Mouse (Mus musculus) midbrain, embryonic 13.5 days (tissue): ENCODE data around the gene Pgm2. TPM values are rescaled to one million over a fixed set of nuclear protein-coding genes. Genes with fewer than 3 reads are reported as not detected.
A peak's percentile ranks its signal among the peaks of the same experiment; 100 is the strongest.

Experiments used
- ATAC-seq: fragments of 200-750 bp; cut with Nextera tagmentation; 2 replicates; pipeline ENCODE4 v1.8.0; 2017; ENCODE audit warnings: mild to moderate bottlenecking, moderate TSS enrichment, moderate library complexity
- H3K27ac ChIP-seq: fragments of 300-500 bp; sonication (generic); 2 replicates; pipeline ENCODE4 v1.5.1; 2015; ENCODE audit warnings: inconsistent platforms, mild to moderate bottlenecking, moderate library complexity
- H3K27me3 ChIP-seq: fragments of 300-500 bp; sonication (generic); 2 replicates; pipeline ENCODE4 v1.6.1; 2015; ENCODE audit warnings: mild to moderate bottlenecking, inconsistent platforms
- H3K36me3 ChIP-seq: fragments of 300-500 bp; sonication (generic); 2 replicates; pipeline ENCODE4 v1.6.1; 2015; ENCODE audit warnings: mild to moderate bottlenecking, inconsistent platforms
- H3K4me1 ChIP-seq: fragments of 300-500 bp; sonication (generic); replicated peaks from 2 replicates; pipeline ENCODE4 v1.6.1; 2015; ENCODE audit warnings: inconsistent platforms
- H3K4me2 ChIP-seq: fragments of 300-500 bp; sonication (generic); replicated peaks from 2 replicates; pipeline ENCODE4 v1.6.1; 2015; ENCODE audit warnings: moderate library complexity, mild to moderate bottlenecking, inconsistent platforms
- H3K4me3 ChIP-seq: fragments of 300-500 bp; sonication (generic); replicated peaks from 2 replicates; pipeline ENCODE4 v1.5.1; 2015; ENCODE audit warnings: mild to moderate bottlenecking, inconsistent platforms
- H3K9ac ChIP-seq: fragments of 300-500 bp; sonication (generic); replicated peaks from 2 replicates; pipeline ENCODE4 v1.6.1; 2015; ENCODE audit warnings: mild to moderate bottlenecking, inconsistent platforms
- H3K9me3 ChIP-seq: fragments of 300-500 bp; sonication (generic); 2 replicates; pipeline ENCODE4 v1.6.1; 2016; ENCODE audit warnings: mild to moderate bottlenecking, inconsistent platforms
- WGBS: fragments of 180-500 bp; shearing (Covaris S2); methylation state at CpG from one replicate; pipeline ENCODE4 v1.1.7; 2015; 5-methylcytosine and 5-hydroxymethylcytosine counted together
- polyA plus RNA-seq: library from polyadenylated mRNA; unstranded; fragments of >200 nt; fragmentation: Nextera tagmentation; extraction: Ambion mirVana; gene quantifications from 2 replicates; pipeline ENCODE4 v1.2.1, GENCODE M21; 2015

Pgm2 gene
- polyA plus RNA-seq, 1 experiment from 2014 or later, result 22.2 TPM

DNA sequence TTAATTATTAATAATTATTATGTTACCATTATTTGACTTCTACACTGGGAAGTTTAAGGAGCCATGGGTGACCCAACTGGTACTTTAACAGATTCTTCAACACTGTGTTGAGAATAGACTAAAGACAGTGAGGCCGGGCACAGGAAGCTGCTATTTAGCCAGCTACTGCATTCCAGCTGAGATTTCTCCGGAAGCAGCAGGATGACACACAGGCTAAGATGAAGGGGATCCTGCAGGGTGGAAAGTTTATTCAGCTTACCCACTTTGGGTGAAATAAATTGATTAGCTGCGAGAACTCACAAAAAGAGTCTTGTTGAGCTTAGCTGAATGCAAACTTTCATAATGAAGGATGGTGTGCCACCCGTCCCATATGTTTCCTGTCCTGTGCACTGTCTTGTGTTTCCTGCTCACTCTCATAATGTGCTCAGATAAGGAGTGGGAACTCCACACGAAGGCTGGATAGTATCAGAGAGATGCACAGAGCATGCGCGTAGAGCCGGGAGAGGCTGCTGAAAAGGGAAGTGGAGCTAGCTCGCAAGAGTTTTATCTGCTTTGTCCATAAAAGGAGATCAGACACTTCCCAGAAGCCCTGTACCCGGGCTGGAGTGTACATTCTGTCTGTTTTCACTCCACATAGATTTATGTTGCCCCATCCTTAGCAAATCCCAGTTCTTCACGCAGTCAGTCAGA, 63.3 kb downstream of the Pgm2 start, which contains the start of gene Tbc1d1:
Gene Tbc1d1, plus strand, starts transcription at position 445 of the 690 bp plus-strand sequence.
- H3K27ac ChIP-seq, result no peak within 1 kb of the TSS
- H3K4me3 ChIP-seq, result no peak within 1 kb of the TSS
- H3K9ac ChIP-seq, result no peak within 1 kb of the TSS
- peaks cover 36% of the 10 kb centered on the region for H3K27me3 ChIP-seq
- ATAC-seq, result no peak
- WGBS, result 59% methylated on average over 11 of the region's 11 CpGs
- H3K4me1 ChIP-seq, result peaks cover 10% of the 10 kb centered on the region
- no peaks in the 10 kb centered on the region for H3K9me3 ChIP-seq
- H3K36me3 ChIP-seq, result no peaks in the 10 kb centered on the region
- H3K4me2 ChIP-seq, result no peak within 1 kb of the TSS

DNA sequence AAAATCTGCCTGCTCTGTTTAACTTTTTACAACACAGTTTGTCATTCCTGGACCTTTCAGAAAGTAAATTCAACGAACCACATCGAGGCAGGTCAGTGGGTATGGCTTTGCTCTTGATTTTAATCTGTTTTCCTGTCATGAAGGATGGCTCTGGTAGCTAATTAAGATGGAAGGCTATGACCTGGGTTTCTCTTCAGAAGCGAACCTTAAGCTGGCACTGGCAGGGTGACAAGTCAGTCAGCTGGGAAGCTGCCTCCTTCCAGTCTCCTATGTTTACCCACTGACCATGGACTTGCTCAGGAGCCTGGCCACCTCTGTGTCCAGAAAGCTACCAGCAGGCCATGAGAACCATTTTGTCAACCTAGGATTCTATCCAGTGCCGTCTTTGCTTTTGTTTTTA, 63.8 kb downstream of the Pgm2 start:
- no peak for ATAC-seq
- H3K27ac ChIP-seq, result no peak overlapping the region
- H3K9ac ChIP-seq, result no peak overlapping the region
- H3K4me2 ChIP-seq, result no peak overlapping the region
- no peaks in the 10 kb centered on the region for H3K9me3 ChIP-seq
- WGBS, result 61% methylated on average over 4 of the region's 4 CpGs
- H3K4me1 ChIP-seq, result peaks cover 15% of the 10 kb centered on the region
- H3K27me3 ChIP-seq, result peaks cover 42% of the 10 kb centered on the region
- H3K36me3 ChIP-seq, result no peaks in the 10 kb centered on the region
- no peak overlapping the region for H3K4me3 ChIP-seq

DNA sequence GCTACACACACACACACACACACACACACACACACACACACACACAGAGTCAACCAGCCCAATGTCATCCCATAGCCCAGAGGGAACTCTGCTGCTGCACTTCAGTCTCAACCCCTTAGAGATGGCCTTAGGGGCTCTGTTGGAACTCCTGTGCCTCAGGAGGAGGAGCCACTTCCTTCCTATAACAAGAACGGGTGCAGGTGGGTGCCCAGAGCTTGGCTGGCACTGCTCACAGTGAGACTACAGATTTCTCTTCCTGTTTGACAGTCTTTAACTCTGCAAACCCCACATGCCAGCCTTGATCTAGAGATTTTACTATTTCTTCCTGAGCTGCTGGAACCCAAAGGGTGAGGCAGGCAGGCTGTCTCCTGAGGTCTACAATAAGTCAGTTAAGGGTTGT, 65.2 kb downstream of the Pgm2 start:
- no peak overlapping the region for H3K4me3 ChIP-seq
- H3K9ac ChIP-seq, result no peak overlapping the region
- no peaks in the 10 kb centered on the region for H3K36me3 ChIP-seq
- no peaks in the 10 kb centered on the region for H3K9me3 ChIP-seq
- no peak for ATAC-seq
- peaks cover 15% of the 10 kb centered on the region for H3K4me1 ChIP-seq
- peaks cover 55% of the 10 kb centered on the region for H3K27me3 ChIP-seq
- H3K27ac ChIP-seq, result no peak overlapping the region
- H3K4me2 ChIP-seq, result no peak overlapping the region
- WGBS, result 50% methylated on average over 1 of the region's 1 CpGs

DNA sequence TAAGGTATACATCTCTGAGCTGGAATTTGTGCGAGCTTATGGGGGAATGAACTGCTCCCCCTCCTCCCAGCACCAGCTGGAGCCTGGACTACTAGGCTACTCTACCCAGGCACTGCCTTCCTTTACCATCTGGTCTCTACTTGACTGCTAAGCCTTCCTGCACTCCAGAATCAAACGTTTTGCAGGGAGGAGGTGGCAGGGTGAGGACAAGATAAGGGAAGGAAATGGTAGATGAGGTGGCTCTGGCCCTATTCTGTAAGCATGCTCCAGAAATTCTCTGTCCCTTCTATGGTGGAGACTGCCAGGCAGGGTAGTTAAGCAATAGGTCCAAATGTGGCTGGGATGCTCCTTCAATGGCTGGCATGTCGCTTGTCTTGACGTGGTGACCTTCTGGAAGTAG, 65.8 kb downstream of the Pgm2 start:
- H3K9ac ChIP-seq, result no peak overlapping the region
- 38% methylated on average over 4 of the region's 4 CpGs for WGBS
- H3K27ac ChIP-seq, result no peak overlapping the region
- H3K27me3 ChIP-seq, result peaks cover 55% of the 10 kb centered on the region
- no peak for ATAC-seq
- H3K4me3 ChIP-seq, result 0 out of 2 replicates have a peak overlapping the region, but pooled peaks have one; percentile 67
- H3K36me3 ChIP-seq, result no peaks in the 10 kb centered on the region
- peaks cover 15% of the 10 kb centered on the region for H3K4me1 ChIP-seq
- no peaks in the 10 kb centered on the region for H3K9me3 ChIP-seq
- peak overlapping the region; percentile 100; the same call in 1 of the 2 replicates for H3K4me2 ChIP-seq

DNA sequence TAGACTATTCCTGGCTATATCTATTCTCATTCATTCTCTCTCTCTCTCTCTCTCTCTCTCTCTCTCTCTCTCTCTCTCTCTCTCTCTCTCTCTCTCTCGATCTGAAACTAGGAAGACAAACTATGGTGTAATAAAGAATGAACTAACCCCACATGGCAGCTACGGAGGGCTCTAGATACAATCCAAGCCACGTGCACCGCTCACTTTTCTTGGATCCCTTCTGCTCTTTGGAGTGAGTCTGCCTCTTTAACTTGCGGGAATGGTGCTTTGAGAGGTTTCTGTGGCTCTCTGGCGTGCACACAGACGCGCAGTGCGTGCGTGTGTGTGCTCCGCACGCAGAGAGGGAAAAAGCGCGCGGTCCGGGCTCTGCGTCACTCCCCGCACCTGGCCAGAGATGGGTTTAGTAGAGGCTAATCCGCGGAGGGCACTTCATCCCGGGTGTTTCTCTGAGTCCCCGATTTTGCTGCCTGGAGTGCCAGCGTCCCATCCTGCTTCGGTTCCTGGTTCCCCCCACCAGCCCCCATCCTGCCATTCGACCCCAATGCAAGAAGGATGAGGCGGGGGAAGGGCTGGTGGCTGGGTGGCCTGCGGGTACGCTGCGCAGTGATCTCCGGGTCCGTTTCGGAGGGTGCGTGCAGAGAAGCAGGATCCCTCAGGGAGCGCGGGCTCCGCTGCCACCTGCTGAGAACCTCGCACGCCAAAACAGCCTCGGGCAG, 66.5 kb downstream of the Pgm2 start:
- H3K4me1 ChIP-seq, result peaks cover 15% of the 10 kb centered on the region

DNA sequence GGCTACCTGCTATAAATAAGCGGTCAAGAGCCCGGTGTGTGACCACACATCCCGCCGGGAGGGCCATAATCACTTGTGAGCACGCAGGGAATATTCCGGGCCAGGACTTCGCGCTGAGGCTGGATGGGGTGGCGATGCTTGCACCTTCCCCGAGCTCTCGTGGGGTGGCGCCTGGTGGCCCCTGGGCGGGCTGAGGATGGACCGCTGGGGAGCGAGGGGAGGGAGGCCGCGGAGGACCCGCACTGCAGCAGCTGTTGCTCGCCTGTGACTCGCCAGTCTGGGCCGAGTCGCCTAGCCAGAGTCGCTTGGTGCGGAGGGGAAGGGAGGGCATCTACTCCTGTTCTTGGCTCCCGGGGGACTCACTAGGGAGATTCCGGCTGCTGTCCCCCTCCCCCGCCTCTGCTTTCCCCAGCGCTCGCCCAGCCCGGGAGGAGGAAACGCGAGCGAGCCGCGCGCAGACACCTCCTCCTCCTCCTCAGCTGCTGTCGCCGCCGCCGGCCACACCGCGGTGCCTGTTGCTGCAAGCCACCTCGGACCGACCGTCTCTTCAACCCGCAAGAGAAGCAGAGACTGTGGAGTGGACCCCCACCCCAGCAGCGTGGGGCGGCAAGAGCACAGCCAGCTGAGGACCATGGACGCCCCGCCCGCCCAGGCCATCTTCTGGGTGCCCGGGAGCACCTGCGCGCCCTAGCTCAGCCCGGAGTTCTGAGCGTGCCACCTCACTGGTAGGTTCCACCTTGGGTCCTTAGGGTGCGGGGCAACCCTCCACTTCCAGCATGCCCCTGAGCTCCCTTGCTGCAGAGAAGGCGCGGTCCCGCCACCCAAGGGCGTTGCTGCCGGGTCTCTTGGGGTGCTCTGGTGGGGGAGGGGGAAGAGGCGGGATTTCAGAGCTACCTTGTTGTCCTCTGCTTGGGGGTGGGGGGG, 67.3 kb downstream of the Pgm2 start:
- Histone ChIP-seq H3K4me3 (peak overlapping the region; percentile 67), H3K4me1 (peaks cover 15% of the 10 kb centered on the region), H3K36me3 (no peaks in the 10 kb centered on the region), H3K9me3 (no peaks in the 10 kb centered on the region), H3K9ac (peak overlapping the region; percentile 69), H3K27me3 (peaks cover 54% of the 10 kb centered on the region), H3K4me2 (peak overlapping the region; percentile 100), H3K27ac (no peak overlapping the region)
- WGBS, result under 1% methylated on average over 59 of the region's 63 CpGs
- ATAC-seq, result peak; percentile 89

More for the DNA sequence above, 66.5 kb downstream of the Pgm2 start:
- Histone ChIP-seq H3K9ac (peak overlapping the region; percentile 69), H3K27me3 (peaks cover 55% of the 10 kb centered on the region), H3K27ac (no peak overlapping the region), H3K4me3 (peak overlapping the region; percentile 67), H3K36me3 (no peaks in the 10 kb centered on the region), H3K9me3 (no peaks in the 10 kb centered on the region), H3K4me2 (peak overlapping the region; percentile 100)
- under 1% methylated on average over 39 of the region's 39 CpGs for WGBS
- ATAC-seq, result peak; percentile 63

DNA sequence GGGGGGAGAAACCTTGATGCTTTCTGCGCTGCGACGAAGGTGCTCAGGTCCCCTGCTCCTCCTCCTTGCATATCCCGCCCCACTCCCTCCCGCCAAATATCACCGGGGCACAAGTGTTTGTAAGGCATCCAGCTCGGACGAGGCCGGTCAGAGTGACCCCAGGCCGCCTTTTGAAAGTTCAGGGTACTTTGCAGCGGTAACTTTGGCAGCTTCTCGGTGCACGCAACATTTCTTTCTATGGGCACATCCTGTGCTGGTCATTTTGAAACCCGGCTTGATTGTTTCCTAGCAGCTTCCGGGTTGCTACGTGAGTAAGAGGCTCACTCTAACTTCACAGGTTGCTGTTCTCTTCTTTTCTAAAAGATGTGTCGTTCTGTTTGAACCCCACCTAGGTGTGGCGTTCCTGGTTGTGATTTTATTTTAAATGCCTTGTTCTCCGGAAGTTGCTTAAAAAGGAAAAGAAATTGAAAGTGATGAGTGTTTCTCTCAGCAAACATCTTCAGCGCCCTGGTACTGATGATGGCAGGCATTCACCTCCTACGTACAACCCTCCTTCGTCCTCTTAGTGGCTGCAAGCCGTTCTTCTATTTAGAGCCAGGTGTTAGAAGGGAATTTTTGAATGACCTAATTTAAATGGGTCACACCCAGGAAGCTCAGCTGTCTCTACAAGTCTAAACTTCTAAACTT, 68.1 kb downstream of the Pgm2 start:
- WGBS, result 2% methylated on average over 22 of the region's 23 CpGs
- H3K9ac ChIP-seq, result peak overlapping the region; percentile 69; the same call in 1 of the 2 replicates

DNA sequence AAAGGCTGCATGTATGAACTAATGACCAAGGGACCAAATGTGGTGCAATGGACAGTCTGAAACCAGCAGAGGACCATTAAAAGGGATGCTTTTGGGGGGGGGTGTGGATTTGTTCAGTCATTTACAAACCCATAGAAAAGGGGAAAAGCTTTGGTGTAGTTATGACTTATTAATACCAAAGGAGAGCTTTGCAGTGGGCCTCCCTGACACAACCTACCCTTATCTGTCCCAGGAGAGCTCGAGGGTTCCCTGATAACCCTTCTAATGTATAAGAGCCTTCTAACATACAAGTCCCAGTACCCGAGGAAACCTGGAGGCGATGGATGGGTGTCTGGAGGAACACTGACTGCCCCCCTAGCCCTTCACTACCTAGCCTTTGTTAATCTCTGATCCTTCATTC, 69.2 kb downstream of the Pgm2 start:
- WGBS, result 86% methylated on average over 3 of the region's 3 CpGs
- Histone ChIP-seq H3K4me1 (peaks cover 15% of the 10 kb centered on the region), H3K4me2 (no peak overlapping the region), H3K9ac (no peak overlapping the region), H3K9me3 (no peaks in the 10 kb centered on the region), H3K27ac (no peak overlapping the region), H3K27me3 (peaks cover 47% of the 10 kb centered on the region), H3K4me3 (no peak overlapping the region), H3K36me3 (no peaks in the 10 kb centered on the region)
- ATAC-seq, result no peak

More for the DNA sequence above, 68.1 kb downstream of the Pgm2 start:
- Histone ChIP-seq H3K4me3 (peak overlapping the region; percentile 67), H3K4me2 (peak overlapping the region; percentile 100), H3K36me3 (no peaks in the 10 kb centered on the region), H3K9me3 (no peaks in the 10 kb centered on the region), H3K4me1 (peaks cover 15% of the 10 kb centered on the region), H3K27me3 (peaks cover 50% of the 10 kb centered on the region), H3K27ac (no peak overlapping the region)
- ATAC-seq, result no peak

DNA sequence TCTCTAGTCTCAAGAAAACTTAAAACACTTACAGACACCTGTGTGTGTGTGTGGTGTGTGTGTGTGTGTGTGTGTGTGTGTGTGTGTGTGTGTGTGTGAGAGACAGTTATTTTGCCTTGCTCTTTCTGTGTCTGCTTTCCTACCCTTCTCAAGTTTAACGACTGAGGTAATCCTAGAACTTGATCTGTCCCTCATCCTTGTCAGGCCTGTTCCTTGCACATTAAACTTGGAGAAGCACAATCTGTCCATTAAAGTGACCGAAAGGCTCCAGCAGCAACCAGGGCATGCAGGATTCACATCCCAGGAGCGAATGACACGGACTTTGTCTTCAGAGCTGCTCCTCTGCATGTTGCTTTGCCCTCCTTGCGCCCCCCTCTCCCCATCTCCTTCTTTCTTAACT, 69.8 kb downstream of the Pgm2 start:
- Histone ChIP-seq H3K27ac (no peak overlapping the region), H3K4me3 (no peak overlapping the region), H3K27me3 (peaks cover 42% of the 10 kb centered on the region), H3K36me3 (no peaks in the 10 kb centered on the region), H3K4me2 (no peak overlapping the region), H3K9me3 (no peaks in the 10 kb centered on the region), H3K9ac (no peak overlapping the region), H3K4me1 (peaks cover 15% of the 10 kb centered on the region)
- 91% methylated on average over 5 of the region's 5 CpGs for WGBS
- no peak for ATAC-seq

DNA sequence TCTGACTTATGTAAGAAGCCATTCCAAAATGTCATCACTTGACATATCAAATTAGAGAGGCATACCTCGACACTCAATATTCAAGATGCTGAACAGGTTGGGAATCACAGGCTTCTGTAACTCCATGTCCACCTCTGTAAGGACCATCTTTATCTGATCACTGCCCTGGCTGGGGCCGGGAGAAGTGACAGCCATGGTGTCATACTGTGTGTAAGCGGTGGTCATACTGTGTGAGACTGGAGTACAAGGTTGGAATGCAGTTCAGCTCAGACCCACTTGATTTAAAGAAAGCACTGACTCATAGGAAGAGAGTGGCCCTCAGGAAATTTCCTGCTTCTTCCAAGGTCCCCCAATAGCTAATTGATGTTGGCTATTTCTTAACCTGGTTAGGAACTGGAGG, 71.7 kb downstream of the Pgm2 start:
- no peaks in the 10 kb centered on the region for H3K9me3 ChIP-seq

DNA sequence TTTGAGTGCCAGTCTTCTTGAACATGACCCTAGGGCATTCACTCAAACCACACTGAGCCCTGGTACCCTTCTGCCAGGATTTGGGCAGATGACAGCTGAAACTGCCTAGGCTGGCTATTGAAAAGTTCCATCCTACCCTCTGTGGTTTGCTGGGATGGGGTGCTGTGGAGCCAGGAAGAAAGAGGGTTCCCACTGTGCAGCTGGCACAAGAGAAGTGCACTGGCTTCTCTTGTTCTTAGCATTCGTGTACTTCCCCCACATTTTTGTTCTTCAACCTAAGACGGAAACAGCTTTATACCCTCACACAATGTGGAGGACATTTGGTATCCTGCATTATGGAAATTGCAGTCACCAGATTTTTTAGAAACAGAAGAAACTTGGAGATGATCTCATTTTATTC, 73.1 kb downstream of the Pgm2 start:
- H3K9ac ChIP-seq, result no peak overlapping the region
- no peak overlapping the region for H3K4me3 ChIP-seq
- no peak overlapping the region for H3K27ac ChIP-seq
- 62% methylated on average over 2 of the region's 2 CpGs for WGBS
- H3K9me3 ChIP-seq, result no peaks in the 10 kb centered on the region
- peaks cover 20% of the 10 kb centered on the region for H3K27me3 ChIP-seq
- no peak for ATAC-seq
- H3K36me3 ChIP-seq, result no peaks in the 10 kb centered on the region
- peaks cover 6% of the 10 kb centered on the region for H3K4me1 ChIP-seq
- no peak overlapping the region for H3K4me2 ChIP-seq

More for the DNA sequence above, 71.7 kb downstream of the Pgm2 start:
- Histone ChIP-seq H3K4me2 (no peak overlapping the region), H3K27ac (no peak overlapping the region), H3K9ac (no peak overlapping the region), H3K36me3 (no peaks in the 10 kb centered on the region), H3K4me1 (peaks cover 15% of the 10 kb centered on the region), H3K4me3 (no peak overlapping the region), H3K27me3 (peaks cover 29% of the 10 kb centered on the region)
- 93% methylated on average over 3 of the region's 3 CpGs for WGBS
- no peak for ATAC-seq
